Comparison of ENCODE assay signal across 10 mouse cellular contexts in the genomic region with DNA sequence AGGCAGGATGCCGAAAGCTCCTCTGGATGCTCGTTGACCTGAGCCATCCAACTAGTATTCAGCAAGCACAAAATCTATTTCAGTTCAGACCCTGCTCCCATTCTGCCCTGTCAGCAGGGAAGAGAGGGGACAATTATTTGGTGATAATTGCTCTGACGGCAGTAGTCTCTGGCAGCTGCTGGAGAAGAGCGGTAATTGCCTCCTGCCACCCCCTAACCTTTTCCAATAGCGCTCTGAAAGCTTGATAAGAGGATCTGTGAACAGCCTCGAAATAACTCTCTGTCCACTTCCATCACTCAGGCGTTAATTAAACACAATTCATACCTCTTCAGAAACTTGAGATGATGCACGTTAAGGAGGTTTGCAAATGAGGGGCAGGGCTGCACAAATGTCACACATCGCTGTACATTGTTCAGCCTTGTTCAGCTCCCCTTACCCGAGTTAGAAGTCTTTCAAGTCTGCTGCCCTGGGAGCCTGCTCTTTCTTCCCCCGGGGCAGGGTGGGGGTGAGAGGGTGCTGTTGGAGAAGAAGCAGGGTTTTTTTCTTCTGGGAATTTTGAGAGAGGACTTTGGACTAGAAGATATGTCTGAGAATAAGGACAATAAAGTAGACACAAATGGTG.
DNase-seq lines count a peak whose midpoint lies in the region; ATAC-seq lines count a peak whose summit lies in the region.
"Had no signal": no experiment of that assay in that cellular context is flagged by ENCODE, and none has a peak within 500 bp of the region (broad histone marks: within the 10 kb centered on the region; RNA-seq: fewer than 3 reads in every experiment).

No protein-coding gene starts in this region.

- no peak for ATAC-seq in heart, embryonic 11.5 days (replicated peaks; ENCODE audit: insufficient number of reproducible peaks, low FRiP score, low TSS enrichment)
- peak; percentile 26; the same call in 1 of the 2 replicates for ATAC-seq in embryonic facial prominence, embryonic 14.5 days (ENCODE audit: low read depth)
- no peak for ATAC-seq in intestine, embryonic 14.5 days (replicated peaks; ENCODE audit: low FRiP score, low TSS enrichment, low read depth)
- no peak for ATAC-seq in frontal cortex, adult (ENCODE audit: low TSS enrichment)

- 14% methylated on average over 11 of the region's 11 CpGs for WGBS in heart, embryonic 11.5 days (ENCODE audit: insufficient replicate concordance)
- WGBS in embryonic facial prominence, embryonic 14.5 days, result 28% methylated on average over 11 of the region's 11 CpGs
- WGBS in intestine, embryonic 14.5 days, result 33% methylated on average over 11 of the region's 11 CpGs
- WGBS in limb, embryonic 10.5 days, result 20% methylated on average over 11 of the region's 11 CpGs

- no peak overlapping the region for H3K27ac ChIP-seq in heart, embryonic 11.5 days (ENCODE audit: low read depth, low read length)
- H3K27ac ChIP-seq in embryonic facial prominence, embryonic 14.5 days (replicated peaks; ENCODE audit: low read depth, low read length), result no peak overlapping the region
- H3K27ac ChIP-seq in intestine, embryonic 14.5 days (ENCODE audit: low read depth), result no peak overlapping the region
- H3K27ac ChIP-seq in limb, embryonic 10.5 days, result no peak overlapping the region; the same call in 1 of the 2 replicates
- H3K27ac ChIP-seq: limb, embryonic 13.5 days had no signal

- H3K9ac ChIP-seq in heart, embryonic 11.5 days (ENCODE audit: low read depth, low read length), result no peak overlapping the region
- no peak overlapping the region for H3K9ac ChIP-seq in embryonic facial prominence, embryonic 14.5 days (ENCODE audit: low read depth, low read length)
- no peak overlapping the region for H3K9ac ChIP-seq in intestine, embryonic 14.5 days (ENCODE audit: low read length)
- H3K9ac ChIP-seq: limb, embryonic 13.5 days had no signal

- H3K4me3 ChIP-seq in heart, embryonic 11.5 days (ENCODE audit: low read depth, low read length), result no peak overlapping the region
- H3K4me3 ChIP-seq in embryonic facial prominence, embryonic 14.5 days (ENCODE audit: low read depth, low read length), result no peak overlapping the region
- no peak overlapping the region for H3K4me3 ChIP-seq in intestine, embryonic 14.5 days (ENCODE audit: low read depth, low read length)
- no peak overlapping the region for H3K4me3 ChIP-seq in limb, embryonic 10.5 days
- H3K4me3 ChIP-seq: limb, embryonic 13.5 days had no signal

- H3K4me1 ChIP-seq in heart, embryonic 11.5 days (ENCODE audit: control insufficient read depth, insufficient read depth, low read length), result no peaks in the 10 kb centered on the region
- no peaks in the 10 kb centered on the region for H3K4me1 ChIP-seq in embryonic facial prominence, embryonic 14.5 days (ENCODE audit: control insufficient read depth, insufficient read depth, low read length)
- 0 out of 2 replicates have a peak, but pooled peaks cover 4% of the 10 kb centered on the region for H3K4me1 ChIP-seq in intestine, embryonic 14.5 days (replicated peaks; ENCODE audit: control insufficient read depth, insufficient read depth, low read length)
- peaks cover 13% of the 10 kb centered on the region for H3K4me1 ChIP-seq in limb, embryonic 10.5 days

- no peaks in the 10 kb centered on the region for H3K27me3 ChIP-seq in heart, embryonic 11.5 days (ENCODE audit: control insufficient read depth, insufficient read depth, low read length)
- no peaks in the 10 kb centered on the region for H3K27me3 ChIP-seq in embryonic facial prominence, embryonic 14.5 days (replicated peaks; ENCODE audit: control insufficient read depth, insufficient read depth, low read length)
- no peaks in the 10 kb centered on the region for H3K27me3 ChIP-seq in intestine, embryonic 14.5 days (replicated peaks; ENCODE audit: control insufficient read depth, insufficient read depth, low read length)
- 0 out of 2 replicates have a peak, but pooled peaks cover 10% of the 10 kb centered on the region for H3K27me3 ChIP-seq in limb, embryonic 10.5 days (ENCODE audit: low read depth, poor library complexity, severe bottlenecking)

- peak overlapping the region; percentile 14; the same call in 1 of the 2 replicates for H3K4me2 ChIP-seq in heart, embryonic 11.5 days
- H3K4me2 ChIP-seq in embryonic facial prominence, embryonic 14.5 days (ENCODE audit: low read depth, low read length), result no peak overlapping the region
- H3K4me2 ChIP-seq in intestine, embryonic 14.5 days (ENCODE audit: low read length), result 0 out of 2 replicates have a peak overlapping the region, but pooled peaks have one; percentile 5
- H3K4me2 ChIP-seq: limb, embryonic 13.5 days had no signal

- no peaks in the 10 kb centered on the region for H3K9me3 ChIP-seq in heart, embryonic 11.5 days (replicated peaks; ENCODE audit: control insufficient read depth, low read length)
- no peaks in the 10 kb centered on the region for H3K9me3 ChIP-seq in embryonic facial prominence, embryonic 14.5 days (ENCODE audit: control insufficient read depth, low read length)
- no peaks in the 10 kb centered on the region for H3K9me3 ChIP-seq in intestine, embryonic 14.5 days (ENCODE audit: control insufficient read depth, low read length)
- H3K9me3 ChIP-seq in limb, embryonic 10.5 days (replicated peaks), result no peaks in the 10 kb centered on the region
- H3K9me3 ChIP-seq: limb, embryonic 13.5 days had no signal

- no peak for DNase-seq in heart, adult 9 months (ENCODE audit: low spot score in 2 of 2)
- DNase-seq in B cell, adult 2 months, result peak; percentile 31 to 38
- peak; percentile 41 for DNase-seq in embryonic facial prominence, embryonic 14.5 days (ENCODE audit: low spot score)
- DNase-seq in intestine, embryonic 14.5 days (ENCODE audit: low spot score), result no peak
- no peak for DNase-seq in limb, embryonic 10.5 days (ENCODE audit: low spot score)
- DNase-seq in kidney, adult 11 months, result no peak
- DNase-seq: adrenal gland, adult 2 months had no signal

- H3K36me3 ChIP-seq in heart, embryonic 11.5 days (ENCODE audit: control insufficient read depth, insufficient read depth, low read length), result no peaks in the 10 kb centered on the region
- H3K36me3 ChIP-seq in embryonic facial prominence, embryonic 14.5 days (ENCODE audit: control insufficient read depth, insufficient read depth, low read length), result no peaks in the 10 kb centered on the region
- no peaks in the 10 kb centered on the region for H3K36me3 ChIP-seq in intestine, embryonic 14.5 days (ENCODE audit: control insufficient read depth, insufficient read depth, low read length)
- H3K36me3 ChIP-seq in limb, embryonic 10.5 days, result no peaks in the 10 kb centered on the region
- H3K36me3 ChIP-seq: limb, embryonic 13.5 days had no signal

Comparison
In these comparisons a context has a peak if more than half of its experiments do, and no peak if none do; other contexts are left out.
1. DNase-seq: peak in B cell, adult 2 months (2 of 2) and embryonic facial prominence, embryonic 14.5 days (single experiment); none in heart, adult 9 months (0 of 2), intestine, embryonic 14.5 days (single experiment), limb, embryonic 10.5 days (single experiment) and kidney, adult 11 months (single experiment).